Mouse (Mus musculus) CH12.LX (cell line): ENCODE results near the gene Ankrd28.
A peak's percentile ranks its signal among the peaks of the same experiment; 100 is the strongest.

Experiments used
- CTCF ChIP-seq, 2 experiments: IDR thresholded peaks in 1 of 2; conservative IDR thresholded peaks in 1 of 2; 2 replicates each; pipeline ENCODE4 v1.5.1; 2011 to 2012; ENCODE audit warnings: low read depth in 2 of 2, low read length in 2 of 2, improper control_type of control experiment in 1 of 2, inconsistent platforms in 1 of 2, mild to moderate bottlenecking in 1 of 2, moderate library complexity in 1 of 2
- NELFE ChIP-seq: IDR thresholded peaks from 2 replicates; pipeline ENCODE4 v1.6.1; 2011; ENCODE audit warnings: low read depth, low read length, improper control_type of control experiment
- POLR2A ChIP-seq: IDR thresholded peaks from 2 replicates; pipeline ENCODE4 v1.6.1; 2011; ENCODE audit warnings: low read depth, mild to moderate bottlenecking, improper control_type of control experiment, low read length
- SMC3 ChIP-seq: IDR thresholded peaks from 2 replicates; pipeline ENCODE4 v1.6.1; 2011; ENCODE audit warnings: low read depth, low read length, improper control_type of control experiment
- ZNF384 ChIP-seq: IDR thresholded peaks from 2 replicates; pipeline ENCODE4 v1.6.1; 2012; ENCODE audit warnings: low read depth, low read length, improper control_type of control experiment, inconsistent platforms

DNA sequence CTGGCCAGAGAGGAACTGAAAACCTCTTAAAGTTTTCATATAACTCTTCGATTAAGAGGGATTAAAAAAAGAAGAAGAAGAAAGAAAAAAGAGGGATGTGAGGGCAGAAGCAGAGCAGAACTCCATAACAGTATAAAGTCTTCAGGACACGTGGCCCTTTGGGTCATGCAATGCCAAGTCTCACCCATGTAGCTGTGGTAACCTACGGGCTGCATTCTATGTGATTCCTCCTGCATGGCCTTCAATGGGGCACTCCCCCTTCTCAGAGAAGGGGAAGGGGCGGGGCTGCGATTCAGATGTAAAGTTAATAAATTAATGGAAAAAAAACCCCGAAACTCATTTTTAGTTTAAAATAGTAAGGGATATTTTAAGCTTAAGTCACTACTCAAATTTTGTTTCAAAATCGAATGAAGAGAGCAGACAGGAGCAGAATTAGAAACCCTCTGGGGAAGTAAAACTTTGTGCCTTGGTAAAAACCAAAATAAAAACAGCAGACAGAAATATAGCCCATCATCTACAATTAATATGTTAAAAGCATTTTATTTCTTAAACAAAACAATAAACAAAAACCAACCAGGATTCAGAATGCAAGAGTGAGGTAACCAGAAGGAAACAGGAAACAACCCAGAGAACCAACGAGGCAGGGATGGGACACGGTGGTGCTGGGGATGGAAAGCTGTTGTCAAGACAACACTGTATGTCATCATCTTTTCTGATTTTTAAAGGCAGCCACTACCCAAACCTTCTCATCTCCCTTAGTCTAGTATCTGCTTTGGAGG, 134.1 kb downstream of the Ankrd28 start:
- TF ChIP-seq POLR2A (0 out of 2 replicates have a peak, but pooled peaks have one; percentile 30), SMC3 (no peak), ZNF384 (no peak), NELFE (no peak), CTCF (conservative IDR thresholded peaks at IDR 0.05 in 1 of 2, IDR thresholded peaks at IDR 0.05 in 1 of 2; ENCODE audit: low read depth in 2 of 2, low read length in 2 of 2) (no peak)
